Mouse (Mus musculus) A20 (cell line): Measurements from ENCODE around the gene C1qtnf1.

Experiments used
- DNase-seq: peaks from one replicate; pipeline ENCODE4 v3.0.0-alpha.2; 2011; ENCODE audit warnings: low read depth, low spot score

The C1qtnf1 gene

GRCm38 (mm10) chr11:118473842-118474500, 46.0 kb downstream of the C1qtnf1 start:
- no peak for DNase-seq

GRCm38 (mm10) chr11:118475496-118476083, 47.6 kb downstream of the C1qtnf1 start:
- DNase-seq, result no peak

- DNase-seq, result peak; percentile 94
These were observed 48.7 kb downstream of the C1qtnf1 start, which contains the start of gene Engase for GRCm38 (mm10) chr11:118476396-118477373. TSS of gene Engase (plus strand) at chr11:118476829.

GRCm38 (mm10) chr11:118479776-118480175, 51.8 kb downstream of the C1qtnf1 start:
- no peak for DNase-seq

- DNase-seq, result no peak
These were observed 53.2 kb downstream of the C1qtnf1 start for GRCm38 (mm10) chr11:118481231-118481630.

- no peak for DNase-seq
These were observed 53.7 kb downstream of the C1qtnf1 start for GRCm38 (mm10) chr11:118481751-118482150.

- no peak for DNase-seq
These were observed 56.2 kb downstream of the C1qtnf1 start for GRCm38 (mm10) chr11:118484169-118484568.

GRCm38 (mm10) chr11:118485338-118485737, 57.3 kb downstream of the C1qtnf1 start:
- no peak for DNase-seq

GRCm38 (mm10) chr11:118485780-118486179, 57.8 kb downstream of the C1qtnf1 start:
- no peak for DNase-seq

- no peak for DNase-seq
These were observed 58.3 kb downstream of the C1qtnf1 start for GRCm38 (mm10) chr11:118486281-118486680.

GRCm38 (mm10) chr11:118486881-118487772, 59.1 kb downstream of the C1qtnf1 start:
- DNase-seq, result no peak

GRCm38 (mm10) chr11:118488191-118488906, 60.3 kb downstream of the C1qtnf1 start:
- no peak for DNase-seq

GRCm38 (mm10) chr11:118488907-118489270, 60.9 kb downstream of the C1qtnf1 start:
- DNase-seq, result no peak

- peak; percentile 48 for DNase-seq
These were observed 62.7 kb downstream of the C1qtnf1 start for GRCm38 (mm10) chr11:118490566-118491218.

- no peak for DNase-seq
These were observed 63.2 kb downstream of the C1qtnf1 start for GRCm38 (mm10) chr11:118491230-118491629.

GRCm38 (mm10) chr11:118493458-118493857, 65.5 kb downstream of the C1qtnf1 start:
- no peak for DNase-seq

- DNase-seq, result no peak
These were observed 66.2 kb downstream of the C1qtnf1 start for GRCm38 (mm10) chr11:118494001-118494737.

- DNase-seq, result no peak
These were observed 67.1 kb downstream of the C1qtnf1 start for GRCm38 (mm10) chr11:118495065-118495464.

GRCm38 (mm10) chr11:118496066-118496689, 68.2 kb downstream of the C1qtnf1 start:
- no peak for DNase-seq
